Mouse (Mus musculus): ENCODE results near the gene F930015N05Rik. TPM values are rescaled to one million over a fixed set of nuclear protein-coding genes. Genes with fewer than 3 reads are reported as not detected.
A peak's percentile ranks its signal among the peaks of the same experiment; 100 is the strongest.

The F930015N05Rik gene
- total and polyA plus RNA-seq, 3 experiments, result not detected

- TF ChIP-seq JUND (conservative IDR thresholded peaks at IDR 0.05; ENCODE audit: low read depth, low read length) (no peak), MYC (IDR thresholded peaks at IDR 0.05; ENCODE audit: low read depth, low read length) (no peak), SIN3A (IDR thresholded peaks at IDR 0.05; ENCODE audit: low read length) (no peak), GABPA (IDR thresholded peaks at IDR 0.05; ENCODE audit: insufficient replicate concordance, low read depth, low read length) (no peak), IRF4 (IDR thresholded peaks at IDR 0.05; ENCODE audit: low read depth, low read length) (no peak), EP300 (IDR thresholded peaks at IDR 0.05; ENCODE audit: low read length) (no peak), CHD2 (IDR thresholded peaks at IDR 0.05; ENCODE audit: low read length) (no peak), CTCF (conservative IDR thresholded peaks at IDR 0.05 in 1 of 2, IDR thresholded peaks at IDR 0.05 in 1 of 2; ENCODE audit: low read depth in 2 of 2, low read length in 2 of 2) (no peak), TBP (conservative IDR thresholded peaks at IDR 0.05; ENCODE audit: low read depth, low read length) (no peak), ZMIZ1 (IDR thresholded peaks at IDR 0.05; ENCODE audit: low read depth, low read length) (no peak), ZNF384 (IDR thresholded peaks at IDR 0.05; ENCODE audit: low read depth, low read length) (no peak), ZKSCAN1 (IDR thresholded peaks at IDR 0.05; ENCODE audit: borderline replicate concordance, low read depth, low read length) (no peak), USF1 (IDR thresholded peaks at IDR 0.05; ENCODE audit: low read depth, low read length) (no peak), NELFE (IDR thresholded peaks at IDR 0.05; ENCODE audit: low read depth, low read length) (no peak), TCF12 (IDR thresholded peaks at IDR 0.05; ENCODE audit: low read depth, low read length) (no peak), NRF1 (IDR thresholded peaks at IDR 0.05; ENCODE audit: low read depth, low read length) (no peak), MEF2A (IDR thresholded peaks at IDR 0.05; ENCODE audit: borderline replicate concordance, low read depth, low read length) (no peak), BHLHE40 (IDR thresholded peaks at IDR 0.05; ENCODE audit: low read depth, low read length) (no peak)
- no peak overlapping the region for H3K4me3 ChIP-seq (replicated peaks in 1 of 3; ENCODE audit: low read depth in 2 of 3, low read length in 2 of 3, poor library complexity in 1 of 3)
- no peaks in the 10 kb centered on the region for H3K27me3 ChIP-seq (replicated peaks)
- peaks cover 21 to 41% of the 10 kb centered on the region in 2 experiments for H3K4me1 ChIP-seq (ENCODE audit: control insufficient read depth in 1 of 2, insufficient read depth in 2 of 2)
- H3K9me3 ChIP-seq (replicated peaks; ENCODE audit: low read length), result peaks cover 10% of the 10 kb centered on the region
- H3K9ac ChIP-seq (ENCODE audit: insufficient read depth, low read depth), result no peak overlapping the region
- H3K27ac ChIP-seq (ENCODE audit: insufficient read depth, low read depth), result no peak overlapping the region
- DNase-seq (ENCODE audit: extremely low read depth), result no peak
- no peaks in the 10 kb centered on the region for H3K36me3 ChIP-seq (replicated peaks in 1 of 2; ENCODE audit: control insufficient read depth in 1 of 2, insufficient read depth in 1 of 2, low read length in 1 of 2)
- in situ Hi-C loops (cut with MboI; ENCODE audit: low pct_ligation_motif_present, low pct_unique_long_range_greater_than_20kb, low sequenced_read_pairs) (no loop called here), dilution Hi-C loops (cut with MboI; ENCODE audit: extremely low pct_ligation_motif_present, extremely low pct_unique_long_range_greater_than_20kb, low sequenced_read_pairs) (no loop called here)
- H3K79me2 ChIP-seq (replicated peaks; ENCODE audit: control insufficient read depth, extremely low read depth, insufficient read depth, poor library complexity, severe bottlenecking), result no peaks in the 10 kb centered on the region
- no peak overlapping the region for H3K4me2 ChIP-seq (ENCODE audit: insufficient read depth, low read depth, poor library complexity, severe bottlenecking)
Observed at GRCm38 (mm10) chr11:64397612-64398011, 38.8 kb downstream of the F930015N05Rik start.

- Histone ChIP-seq H3K4me1 (ENCODE audit: control insufficient read depth in 1 of 2, insufficient read depth in 2 of 2) (peaks cover 21 to 41% of the 10 kb centered on the region in 2 experiments), H3K9me3 (replicated peaks; ENCODE audit: low read length) (peaks cover 10% of the 10 kb centered on the region), H3K9ac (ENCODE audit: insufficient read depth, low read depth) (no peak overlapping the region), H3K4me3 (replicated peaks in 1 of 3; ENCODE audit: low read depth in 2 of 3, low read length in 2 of 3, poor library complexity in 1 of 3) (no peak overlapping the region), H3K79me2 (replicated peaks; ENCODE audit: control insufficient read depth, extremely low read depth, insufficient read depth, poor library complexity, severe bottlenecking) (no peaks in the 10 kb centered on the region), H3K27ac (ENCODE audit: insufficient read depth, low read depth) (peak overlapping the region; percentile 54; the same call in 1 of the 2 replicates), H3K36me3 (replicated peaks in 1 of 2; ENCODE audit: control insufficient read depth in 1 of 2, insufficient read depth in 1 of 2, low read length in 1 of 2) (no peaks in the 10 kb centered on the region), H3K27me3 (replicated peaks) (no peaks in the 10 kb centered on the region), H3K4me2 (ENCODE audit: insufficient read depth, low read depth, poor library complexity, severe bottlenecking) (peak overlapping the region; percentile 58; the same call in 1 of the 2 replicates)
- dilution Hi-C loops (cut with MboI; ENCODE audit: extremely low pct_ligation_motif_present, extremely low pct_unique_long_range_greater_than_20kb, low sequenced_read_pairs), result no loop called here
- TF ChIP-seq UBTF (IDR thresholded peaks at IDR 0.05; ENCODE audit: low read depth, low read length) (no peak), CHD2 (IDR thresholded peaks at IDR 0.05; ENCODE audit: low read length) (no peak), CHD1 (IDR thresholded peaks at IDR 0.05; ENCODE audit: low read depth, low read length) (no peak), PAX5 (IDR thresholded peaks at IDR 0.05; ENCODE audit: low read length) (no peak), MXI1 (IDR thresholded peaks at IDR 0.05; ENCODE audit: low read depth, low read length) (no peak)
- in situ Hi-C loops (cut with MboI; ENCODE audit: low pct_ligation_motif_present, low pct_unique_long_range_greater_than_20kb, low sequenced_read_pairs), result no loop called here
- DNase-seq (ENCODE audit: extremely low read depth), result no peak
Observed at GRCm38 (mm10) chr11:64396949-64397348, 39.5 kb downstream of the F930015N05Rik start.

Data from CH12.LX (cell line).